Mouse (Mus musculus) NIH3T3 (cell line): ENCODE measurements at regions not wholly inside any gene's neighbourhood (a gene's known extent, or its start where the extent isn't known, plus 50 kb on each side); places are given as distances from the start of the nearest gene placed in this dataset.
A peak's percentile ranks its signal among the peaks of the same experiment; 100 is the strongest.

ENCODE experiments used
- DNase-seq: peaks from one replicate; pipeline ENCODE4 v3.0.0-alpha.2; 2012; ENCODE audit warnings: low read depth

- no peak for DNase-seq
Observed at GRCm38 (mm10) chr7:37908618-37909130, 114.7 kb downstream of the Uri1 start.

- no peak for DNase-seq
Observed at GRCm38 (mm10) chr7:37893885-37894284, 120.4 kb upstream of the Zfp536 start.

- no peak for DNase-seq
Observed at GRCm38 (mm10) chr7:37874382-37874781, 100.9 kb upstream of the Zfp536 start.

- no peak for DNase-seq
Observed at GRCm38 (mm10) chr7:37870956-37871355, 97.5 kb upstream of the Zfp536 start.

DNA sequence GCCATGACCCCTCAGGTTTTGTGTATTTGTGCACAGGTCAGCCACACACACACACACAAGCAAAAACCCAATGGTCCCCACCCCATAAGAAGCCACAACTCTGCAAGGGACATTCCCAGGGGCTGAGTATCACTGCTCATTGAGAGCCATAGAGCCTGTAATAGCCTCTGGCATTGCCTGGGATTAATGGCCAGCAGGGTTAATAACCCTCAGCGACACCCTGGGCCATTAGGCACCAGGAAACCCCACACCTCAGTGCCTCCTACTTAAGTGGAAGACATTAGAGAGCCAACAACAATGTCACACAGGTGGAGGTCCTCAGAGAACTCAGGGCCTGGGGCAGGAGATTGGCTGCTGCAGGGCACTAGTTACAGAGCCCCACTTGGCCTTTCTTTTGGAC is 93.0 kb upstream of the Zfp536 start:
- DNase-seq = no peak

DNA sequence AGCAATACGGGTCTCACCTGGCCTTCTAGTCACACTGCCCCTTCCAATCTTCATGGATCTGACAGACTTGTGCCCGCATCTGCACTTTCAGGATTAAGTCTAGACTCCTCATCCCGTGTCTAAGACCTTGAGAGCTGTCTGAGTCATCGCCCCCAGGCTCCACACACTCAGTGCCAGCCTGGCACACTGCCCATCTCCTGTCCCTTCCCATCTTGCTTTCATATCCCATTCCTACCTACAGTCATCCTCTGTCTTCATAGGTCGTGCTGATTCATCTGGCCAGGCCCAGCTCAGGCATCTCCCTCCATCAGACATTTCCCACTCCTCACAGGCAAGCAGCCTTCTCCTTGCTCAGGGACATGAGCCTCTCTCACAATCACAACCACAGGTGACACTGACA is 78.0 kb upstream of the Zfp536 start:
- peak; percentile 46 for DNase-seq

- no peak for DNase-seq
Observed at GRCm38 (mm10) chr7:37845201-37845600, 71.8 kb upstream of the Zfp536 start.

DNA sequence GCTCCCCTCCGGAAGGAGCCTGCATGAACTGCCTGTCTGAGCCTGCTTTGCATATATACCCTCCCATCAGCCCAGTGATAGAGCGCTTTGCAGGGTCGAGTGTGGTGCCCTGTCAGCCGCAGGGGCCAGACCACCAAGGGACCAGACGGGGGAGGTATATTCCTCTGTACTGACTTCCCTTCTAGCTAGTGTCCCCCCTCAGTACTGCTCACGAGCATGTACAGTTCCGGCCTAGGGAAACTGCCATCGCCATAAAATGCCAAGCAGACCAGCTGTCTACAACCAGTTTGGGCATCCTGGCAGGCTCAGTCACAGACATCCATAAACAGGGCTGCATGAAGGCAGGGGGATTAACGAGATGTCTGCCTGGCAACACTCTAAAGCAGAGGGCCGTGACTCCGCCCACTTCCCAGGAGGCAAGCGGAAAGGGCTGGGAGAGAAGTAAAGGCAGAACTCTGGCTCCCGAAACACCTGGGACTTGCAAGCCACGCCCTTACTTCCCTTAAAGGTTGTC is 68.6 kb upstream of the Zfp536 start:
- DNase-seq = no peak

DNA sequence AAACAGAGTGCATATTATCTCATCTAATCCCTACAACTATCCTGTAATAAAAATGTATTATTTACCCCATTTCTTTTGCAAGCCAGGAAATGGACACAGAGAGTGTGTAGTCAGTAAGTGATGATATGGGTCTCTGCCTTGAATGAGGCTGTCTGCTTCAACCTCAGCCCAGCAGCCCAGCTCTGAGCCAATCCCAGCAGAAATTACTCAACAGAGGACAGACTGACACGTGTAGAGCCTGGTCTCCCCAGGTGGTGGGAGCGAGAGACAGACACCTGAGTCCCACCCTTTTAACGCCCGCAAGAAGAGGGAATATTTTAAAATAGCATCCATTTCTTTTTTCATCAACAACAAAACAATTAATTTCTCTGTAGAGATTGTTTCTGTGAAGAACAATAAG is 68.1 kb upstream of the Zfp536 start:
- no peak for DNase-seq

GRCm38 (mm10) chr7:37837883-37838282 is 64.4 kb upstream of the Zfp536 start:
- DNase-seq = peak; percentile 9

DNA sequence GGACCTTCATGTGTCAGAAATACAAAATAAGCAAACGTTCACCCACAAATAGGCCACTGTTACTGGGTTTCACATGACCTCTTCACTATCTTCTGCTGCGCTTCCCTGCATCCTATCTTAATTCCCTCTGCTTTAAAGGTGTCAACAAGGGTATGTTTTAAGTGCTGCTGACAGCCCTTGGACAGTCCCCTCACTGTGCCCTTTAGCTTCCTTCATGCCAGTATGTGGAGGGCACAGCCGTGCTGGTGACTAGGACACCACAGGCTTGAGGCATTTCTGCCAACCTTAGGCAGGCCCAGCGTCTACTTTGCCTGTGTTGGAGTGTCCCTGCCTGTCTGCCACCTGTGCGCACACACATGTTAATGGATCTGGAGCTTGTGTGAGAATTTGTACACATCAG is 63.9 kb upstream of the Zfp536 start:
- DNase-seq = no peak

DNA sequence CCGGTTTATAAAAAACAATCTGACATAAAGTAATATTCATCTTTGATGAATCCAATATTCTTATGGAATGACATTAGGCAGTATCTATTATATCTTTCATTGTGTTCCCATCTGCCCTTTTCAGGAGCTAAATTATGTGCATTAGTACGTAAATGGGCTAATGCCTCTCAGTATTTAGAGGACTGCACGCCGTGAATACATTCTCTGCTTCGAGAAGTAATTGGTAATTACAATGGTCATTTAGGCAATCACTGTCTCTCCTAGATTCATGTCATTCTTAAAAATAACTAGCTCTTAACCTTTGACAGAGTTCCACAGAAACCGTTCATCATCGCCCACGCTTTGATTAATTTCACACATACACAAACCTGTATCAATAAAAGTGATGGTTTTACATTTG is 60.0 kb upstream of the Zfp536 start:
- no peak for DNase-seq

- DNase-seq = no peak
Observed at GRCm38 (mm10) chr7:37832322-37832721, 58.9 kb upstream of the Zfp536 start.

- DNase-seq = no peak
Observed at GRCm38 (mm10) chr7:37825766-37826165, 52.3 kb upstream of the Zfp536 start.
